14 mouse cellular contexts compared by ENCODE assay signal in the genomic region with DNA sequence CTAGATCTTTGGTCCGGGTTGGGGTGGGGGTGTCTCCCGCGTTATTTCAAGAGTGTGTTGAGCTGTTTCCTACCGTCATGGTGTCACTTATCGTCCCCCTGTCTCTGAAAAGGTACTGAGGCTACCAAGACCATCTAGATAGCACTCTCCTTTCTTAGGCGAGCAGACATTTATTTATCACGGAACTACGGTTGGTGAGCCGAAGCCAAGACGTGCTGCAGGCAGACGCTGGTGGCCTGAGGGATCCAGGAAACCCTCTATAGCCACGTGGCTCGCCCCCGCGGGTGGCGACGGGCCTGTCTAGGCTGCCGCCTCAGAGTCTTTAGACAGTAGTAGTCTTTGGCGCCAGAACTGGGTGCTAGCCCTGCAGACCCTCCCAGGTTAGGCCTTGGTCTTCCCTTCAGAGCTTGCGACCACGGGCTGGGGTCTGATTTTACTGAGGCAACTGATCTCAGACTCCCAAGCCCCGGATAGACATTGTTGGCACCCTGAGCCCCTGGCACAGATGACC. TPM values are rescaled to one million over a fixed set of nuclear protein-coding genes. Genes with fewer than 3 reads are reported as not detected.
DNase-seq lines count a peak whose midpoint lies in the region; ATAC-seq and TF ChIP-seq lines count a peak whose summit lies in the region.
"Had no signal": no experiment of that assay in that cellular context is flagged by ENCODE, and none has a peak within 500 bp of the region (broad histone marks: within the 10 kb centered on the region; RNA-seq: fewer than 3 reads in every experiment).

No protein-coding gene starts in this region.

- TF ChIP-seq CTCF in cerebellum, adult 2 months (IDR thresholded peaks at IDR 0.05; ENCODE audit: borderline replicate concordance, insufficient read depth, low read depth, low read length) = no peak
- no peak for TF ChIP-seq CTCF in midbrain, postnatal 0 days (IDR thresholded peaks at IDR 0.05)

- H3K9ac ChIP-seq in hindbrain, embryonic 11.5 days (ENCODE audit: low read depth, low read length) = no peak overlapping the region
- no peak overlapping the region for H3K9ac ChIP-seq in hindbrain, embryonic 13.5 days
- no peak overlapping the region for H3K9ac ChIP-seq in forebrain, embryonic 13.5 days
- no peak overlapping the region for H3K9ac ChIP-seq in midbrain, postnatal 0 days (replicated peaks; ENCODE audit: low read length, poor library complexity, severe bottlenecking)
- no peak overlapping the region for H3K9ac ChIP-seq in liver, embryonic 12.5 days
- H3K9ac ChIP-seq: embryonic facial prominence, embryonic 13.5 days; kidney, embryonic 15.5 days; liver, embryonic 14.5 days had no signal

- H3K27ac ChIP-seq in hindbrain, embryonic 11.5 days (ENCODE audit: low read depth, low read length) = no peak overlapping the region
- no peak overlapping the region for H3K27ac ChIP-seq in hindbrain, embryonic 13.5 days
- no peak overlapping the region for H3K27ac ChIP-seq in cerebellum, adult 2 months (ENCODE audit: insufficient read depth, low read length)
- H3K27ac ChIP-seq in forebrain, embryonic 13.5 days = no peak overlapping the region
- H3K27ac ChIP-seq in midbrain, postnatal 0 days (ENCODE audit: low read depth, low read length) = no peak overlapping the region
- H3K27ac ChIP-seq in liver, embryonic 12.5 days = no peak overlapping the region
- H3K27ac ChIP-seq: embryonic facial prominence, embryonic 13.5 days; kidney, embryonic 15.5 days; liver, embryonic 14.5 days had no signal

- H3K9me3 ChIP-seq in hindbrain, embryonic 11.5 days (ENCODE audit: control insufficient read depth, low read length) = no peaks in the 10 kb centered on the region
- no peaks in the 10 kb centered on the region for H3K9me3 ChIP-seq in hindbrain, embryonic 13.5 days
- no peaks in the 10 kb centered on the region for H3K9me3 ChIP-seq in forebrain, embryonic 13.5 days (replicated peaks)
- no peaks in the 10 kb centered on the region for H3K9me3 ChIP-seq in midbrain, postnatal 0 days (ENCODE audit: low read length)
- H3K9me3 ChIP-seq in liver, embryonic 12.5 days (replicated peaks) = no peaks in the 10 kb centered on the region
- H3K9me3 ChIP-seq: embryonic facial prominence, embryonic 13.5 days; kidney, embryonic 15.5 days had no signal

- H3K4me2 ChIP-seq in hindbrain, embryonic 11.5 days (replicated peaks; ENCODE audit: low read depth, low read length) = no peak overlapping the region
- H3K4me2 ChIP-seq in hindbrain, embryonic 13.5 days = no peak overlapping the region
- peak overlapping the region; percentile 86 for H3K4me2 ChIP-seq in forebrain, embryonic 13.5 days
- peak overlapping the region; percentile 51 for H3K4me2 ChIP-seq in midbrain, postnatal 0 days (ENCODE audit: low read depth, low read length, poor library complexity, severe bottlenecking)
- no peak overlapping the region for H3K4me2 ChIP-seq in liver, embryonic 12.5 days

- H3K4me1 ChIP-seq in hindbrain, embryonic 11.5 days (replicated peaks; ENCODE audit: control insufficient read depth, insufficient read depth, low read length) = peaks cover 16% of the 10 kb centered on the region
- H3K4me1 ChIP-seq in hindbrain, embryonic 13.5 days (replicated peaks) = peaks cover 25% of the 10 kb centered on the region
- H3K4me1 ChIP-seq in cerebellum, adult 2 months (ENCODE audit: control insufficient read depth, insufficient read depth, low read length) = no peaks in the 10 kb centered on the region
- peaks cover 58% of the 10 kb centered on the region for H3K4me1 ChIP-seq in forebrain, embryonic 13.5 days
- H3K4me1 ChIP-seq in midbrain, postnatal 0 days (ENCODE audit: insufficient read depth, low read length) = no peaks in the 10 kb centered on the region
- H3K4me1 ChIP-seq in liver, embryonic 12.5 days = 0 out of 2 replicates have a peak, but pooled peaks cover 7% of the 10 kb centered on the region

- H3K36me3 ChIP-seq in hindbrain, embryonic 11.5 days (ENCODE audit: control insufficient read depth, insufficient read depth, low read length) = no peaks in the 10 kb centered on the region
- H3K36me3 ChIP-seq in hindbrain, embryonic 13.5 days = no peaks in the 10 kb centered on the region
- no peaks in the 10 kb centered on the region for H3K36me3 ChIP-seq in forebrain, embryonic 13.5 days (ENCODE audit: poor library complexity, severe bottlenecking)
- H3K36me3 ChIP-seq in midbrain, postnatal 0 days (ENCODE audit: insufficient read depth, low read length) = no peaks in the 10 kb centered on the region
- no peaks in the 10 kb centered on the region for H3K36me3 ChIP-seq in liver, embryonic 12.5 days
- H3K36me3 ChIP-seq: embryonic facial prominence, embryonic 13.5 days; kidney, embryonic 15.5 days had no signal

- H3K4me3 ChIP-seq in hindbrain, embryonic 11.5 days (ENCODE audit: low read depth, low read length) = no peak overlapping the region
- no peak overlapping the region for H3K4me3 ChIP-seq in hindbrain, embryonic 13.5 days
- peak overlapping the region; percentile 2 for H3K4me3 ChIP-seq in cerebellum, adult 2 months (replicated peaks; ENCODE audit: insufficient read depth, low read depth, low read length)
- 0 out of 2 replicates have a peak overlapping the region, but pooled peaks have one; percentile 52 for H3K4me3 ChIP-seq in forebrain, embryonic 13.5 days
- peak overlapping the region; percentile 46; the same call in 1 of the 2 replicates for H3K4me3 ChIP-seq in midbrain, postnatal 0 days (ENCODE audit: low read depth, low read length)
- no peak overlapping the region for H3K4me3 ChIP-seq in liver, embryonic 12.5 days
- H3K4me3 ChIP-seq: kidney, embryonic 15.5 days had no signal

- WGBS in hindbrain, embryonic 11.5 days = 2% methylated on average over 22 of the region's 22 CpGs
- 0% methylated on average over 22 of the region's 22 CpGs for WGBS in hindbrain, embryonic 13.5 days
- 18% methylated on average over 22 of the region's 22 CpGs for WGBS in cerebellum, adult 2 months
- WGBS in forebrain, embryonic 13.5 days = 1% methylated on average over 22 of the region's 22 CpGs
- WGBS in midbrain, postnatal 0 days = 2% methylated on average over 22 of the region's 22 CpGs
- WGBS in liver, embryonic 12.5 days (ENCODE audit: insufficient replicate concordance) = 1% methylated on average over 22 of the region's 22 CpGs

- DNase-seq in hindbrain, embryonic 11.5 days (ENCODE audit: low spot score) = peak; percentile 67
- DNase-seq in cerebellum, adult 2 months = peak; percentile 63 to 67
- no peak for DNase-seq in midbrain, postnatal 0 days (ENCODE audit: low spot score)
- DNase-seq in urinary bladder, postnatal 4 days (ENCODE audit: low spot score in 2 of 2) = no peak
- DNase-seq in lung, postnatal 14 days = no peak

- TF ChIP-seq POLR2A in cerebellum, adult 2 months (IDR thresholded peaks at IDR 0.05; ENCODE audit: borderline replicate concordance, insufficient read depth, low read length) = no peak

- ATAC-seq in hindbrain, embryonic 11.5 days (ENCODE audit: low FRiP score) = no peak
- ATAC-seq in hindbrain, embryonic 13.5 days (ENCODE audit: low FRiP score) = no peak
- no peak for ATAC-seq in forebrain, embryonic 13.5 days
- ATAC-seq in midbrain, postnatal 0 days (ENCODE audit: low FRiP score) = no peak
- no peak for ATAC-seq in liver, embryonic 12.5 days

- peaks cover 88% of the 10 kb centered on the region for H3K27me3 ChIP-seq in hindbrain, embryonic 11.5 days (ENCODE audit: control insufficient read depth, insufficient read depth, low read length)
- H3K27me3 ChIP-seq in hindbrain, embryonic 13.5 days = peaks cover 93% of the 10 kb centered on the region
- no peaks in the 10 kb centered on the region for H3K27me3 ChIP-seq in cerebellum, adult 2 months (ENCODE audit: control insufficient read depth, insufficient read depth, low read length)
- H3K27me3 ChIP-seq in forebrain, embryonic 13.5 days = peaks cover 96% of the 10 kb centered on the region
- peaks cover 27% of the 10 kb centered on the region for H3K27me3 ChIP-seq in midbrain, postnatal 0 days (ENCODE audit: insufficient read depth, low read length)
- H3K27me3 ChIP-seq in liver, embryonic 12.5 days (replicated peaks) = peaks cover 98% of the 10 kb centered on the region

RNA-seq across cellular contexts. Expression of a gene that starts 2.1 kb away (rescaled TPM):
- polyA plus RNA-seq in hindbrain, embryonic 11.5 days (2014; fragmentation: Nextera tagmentation; extraction: Ambion mirVana) = 2.0 and 3.3 TPM in 2 replicates
- polyA plus RNA-seq in hindbrain, embryonic 13.5 days (2015; fragmentation: Nextera tagmentation; extraction: Ambion mirVana) = 1.6 and 1.9 TPM in 2 replicates
- 33.4 and 38.4 TPM in 2 replicates for polyA plus RNA-seq in cerebellum, adult 2 months (2012; rRNA removed)
- polyA plus RNA-seq in forebrain, embryonic 13.5 days (2015; fragmentation: Nextera tagmentation; extraction: Ambion mirVana) = 1.8 and 5.5 TPM in 2 replicates
- 27.6 and 28.0 TPM in 2 replicates for total RNA-seq in midbrain, postnatal 0 days (2014; rRNA removed)
- 5.7 and 6.5 TPM in 2 replicates for polyA plus RNA-seq in midbrain, postnatal 0 days (2015; fragmentation: Nextera tagmentation; extraction: Ambion mirVana)
- polyA plus RNA-seq in liver, embryonic 12.5 days (2016; fragmentation: Nextera tagmentation; extraction: Ambion mirVana) = not detected in 2 replicates
- total RNA-seq: megakaryocyte, adult 5-6 weeks had no signal
- polyA plus RNA-seq: C2C12; embryonic facial prominence, embryonic 13.5 days; heart, postnatal 0 days; kidney, embryonic 15.5 days had no signal

Comparison
In these comparisons a context has a peak if more than half of its experiments do, and no peak if none do; other contexts are left out.
1. DNase-seq: peak in hindbrain, embryonic 11.5 days (single experiment) and cerebellum, adult 2 months (2 of 2); none in midbrain, postnatal 0 days (single experiment), urinary bladder, postnatal 4 days (0 of 2) and lung, postnatal 14 days (single experiment).
2. H3K4me2 ChIP-seq: peak in forebrain, embryonic 13.5 days (single experiment) and midbrain, postnatal 0 days (single experiment); none in hindbrain, embryonic 11.5 days (single experiment), hindbrain, embryonic 13.5 days (single experiment) and liver, embryonic 12.5 days (single experiment).
3. H3K4me3 ChIP-seq: peak in cerebellum, adult 2 months (single experiment), forebrain, embryonic 13.5 days (single experiment) and midbrain, postnatal 0 days (single experiment); none in hindbrain, embryonic 11.5 days (single experiment), hindbrain, embryonic 13.5 days (single experiment) and liver, embryonic 12.5 days (single experiment).